Mouse (Mus musculus): Measurements from ENCODE around the gene Prkci.

Prkci gene

DNA sequence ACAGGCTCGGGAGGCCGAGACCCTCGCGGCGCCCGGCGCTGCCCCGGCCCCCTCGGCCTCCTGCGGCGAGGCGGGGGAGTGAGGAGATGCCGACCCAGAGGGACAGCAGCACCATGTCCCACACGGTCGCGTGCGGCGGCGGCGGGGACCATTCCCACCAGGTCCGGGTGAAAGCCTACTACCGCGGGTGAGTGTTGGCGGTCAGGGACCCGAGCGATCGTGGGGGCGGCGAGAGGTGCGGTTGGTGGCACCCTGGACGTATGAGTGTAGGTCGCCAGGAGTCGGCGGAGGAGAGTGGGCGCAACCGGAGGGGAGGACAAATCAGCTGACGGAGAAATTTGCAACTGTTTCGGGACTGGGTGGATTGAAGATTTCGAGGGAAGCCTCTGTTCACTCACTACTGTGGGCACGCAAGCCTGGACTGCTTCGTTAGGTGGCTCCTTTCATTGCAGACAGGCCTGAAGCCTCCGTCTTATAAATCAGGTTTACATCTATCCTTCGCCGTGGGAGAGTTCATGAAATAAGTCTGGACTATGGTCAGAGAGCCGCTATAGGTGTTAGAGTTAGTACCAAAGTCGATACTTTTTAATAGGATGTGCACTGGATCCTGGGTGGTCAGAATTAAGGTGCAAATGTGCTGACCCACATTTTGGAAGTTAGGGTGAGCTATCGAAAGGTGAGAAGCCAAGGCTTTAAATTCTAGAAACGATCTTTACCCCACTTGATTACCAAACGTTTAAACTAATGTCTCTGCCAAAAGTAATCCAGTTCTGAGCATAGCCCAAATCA, 546 bp downstream of the Prkci start:
- DNase-seq: no peak

DNA sequence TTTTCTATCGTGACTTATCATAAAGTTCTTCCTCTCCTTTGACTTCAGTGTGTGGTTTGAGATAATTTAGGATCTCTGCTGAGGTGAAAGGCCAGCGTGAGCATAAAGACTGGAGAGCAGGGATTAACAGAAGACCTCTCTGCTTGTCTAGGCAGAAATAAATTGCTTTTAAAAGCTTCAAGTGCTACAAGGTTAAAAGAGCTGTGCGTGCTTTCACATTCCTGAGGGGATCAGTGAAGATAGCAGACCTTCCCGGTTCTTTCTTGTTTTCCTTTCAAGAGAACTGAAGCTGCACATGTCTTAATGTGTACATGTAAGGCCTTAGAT, 1.1 kb downstream of the Prkci start:
- DNase-seq: no peak

DNA sequence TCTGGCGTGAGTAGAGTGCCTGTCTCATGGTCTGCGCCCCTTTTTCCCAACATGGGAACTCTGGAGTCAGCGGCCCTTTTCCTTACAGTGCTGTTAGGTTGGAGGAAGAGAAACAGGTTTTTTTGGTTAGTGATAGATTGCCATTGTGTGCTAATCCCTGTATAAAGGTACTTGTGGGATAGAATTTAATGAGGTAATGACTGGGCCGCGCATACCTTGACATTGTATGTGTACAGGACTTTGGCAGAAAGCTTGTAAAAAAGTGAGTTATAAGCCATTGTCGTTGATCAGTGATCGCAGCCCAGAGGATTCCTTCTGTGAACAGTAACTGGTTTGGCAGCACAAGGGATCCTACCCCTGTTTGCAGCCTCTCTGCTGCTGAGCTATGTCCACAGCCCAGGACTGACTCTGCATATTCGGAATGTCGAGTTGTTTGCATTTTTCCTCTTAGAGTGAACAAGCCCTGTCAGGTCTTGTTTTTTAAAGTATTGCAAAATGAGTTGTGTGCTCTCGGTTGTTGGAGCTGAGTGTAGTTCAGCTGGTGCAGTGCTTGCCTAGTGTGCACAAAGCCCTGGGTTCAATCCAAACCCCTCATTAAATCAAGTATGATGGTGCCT, 4.0 kb downstream of the Prkci start:
- peak; percentile 46 to 71 for DNase-seq

DNA sequence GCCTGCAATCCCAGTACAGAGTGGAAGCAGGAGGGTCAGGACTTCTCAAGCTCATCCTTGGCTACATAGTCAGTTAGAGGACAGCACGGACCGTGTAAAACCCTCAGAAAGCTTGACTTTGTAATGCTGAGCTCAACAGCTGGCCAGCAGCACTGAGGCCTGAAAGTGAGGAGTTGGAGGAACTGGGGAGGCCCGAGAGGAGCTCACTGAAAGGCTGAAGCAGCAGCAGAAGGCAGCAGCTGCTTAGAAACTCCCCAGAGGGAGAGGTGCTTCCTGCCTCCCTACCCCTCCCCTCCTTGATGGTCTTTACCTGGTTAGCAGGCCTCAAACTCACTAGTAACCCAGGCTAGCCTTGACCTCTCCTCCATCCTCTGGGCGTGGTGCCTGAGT, 4.5 kb downstream of the Prkci start:
- peak; percentile 14 to 36 for DNase-seq

DNA sequence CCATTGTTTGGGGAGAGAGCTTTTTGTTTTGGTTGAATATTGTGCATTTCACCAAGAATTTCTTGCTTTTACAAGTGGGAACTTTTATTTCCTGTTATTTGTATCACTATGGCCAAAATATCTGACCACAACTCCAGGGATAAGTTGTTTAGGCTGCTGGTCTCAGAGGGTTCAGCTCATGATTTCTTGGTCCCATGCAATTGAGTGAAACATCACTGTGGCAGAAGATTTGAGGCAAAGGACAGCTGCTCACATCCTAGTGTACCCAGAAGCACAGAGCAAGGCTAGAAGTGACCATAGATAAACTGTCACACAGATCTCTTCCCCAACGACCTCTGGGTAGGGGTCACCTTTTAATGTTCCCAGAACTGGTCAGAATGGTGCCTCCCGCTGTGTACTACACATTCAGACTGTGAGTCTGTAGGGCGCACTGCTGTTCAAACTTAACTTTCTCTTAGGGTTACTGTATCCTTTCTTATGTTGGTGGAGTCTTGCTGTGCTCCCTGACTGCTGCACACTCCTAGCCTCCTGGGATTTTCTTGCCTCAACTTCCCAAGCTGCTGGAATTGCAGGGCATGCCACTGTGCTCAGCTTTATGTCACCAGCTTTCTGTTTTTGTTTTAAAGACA, 5.6 kb downstream of the Prkci start:
- no peak for DNase-seq

DNA sequence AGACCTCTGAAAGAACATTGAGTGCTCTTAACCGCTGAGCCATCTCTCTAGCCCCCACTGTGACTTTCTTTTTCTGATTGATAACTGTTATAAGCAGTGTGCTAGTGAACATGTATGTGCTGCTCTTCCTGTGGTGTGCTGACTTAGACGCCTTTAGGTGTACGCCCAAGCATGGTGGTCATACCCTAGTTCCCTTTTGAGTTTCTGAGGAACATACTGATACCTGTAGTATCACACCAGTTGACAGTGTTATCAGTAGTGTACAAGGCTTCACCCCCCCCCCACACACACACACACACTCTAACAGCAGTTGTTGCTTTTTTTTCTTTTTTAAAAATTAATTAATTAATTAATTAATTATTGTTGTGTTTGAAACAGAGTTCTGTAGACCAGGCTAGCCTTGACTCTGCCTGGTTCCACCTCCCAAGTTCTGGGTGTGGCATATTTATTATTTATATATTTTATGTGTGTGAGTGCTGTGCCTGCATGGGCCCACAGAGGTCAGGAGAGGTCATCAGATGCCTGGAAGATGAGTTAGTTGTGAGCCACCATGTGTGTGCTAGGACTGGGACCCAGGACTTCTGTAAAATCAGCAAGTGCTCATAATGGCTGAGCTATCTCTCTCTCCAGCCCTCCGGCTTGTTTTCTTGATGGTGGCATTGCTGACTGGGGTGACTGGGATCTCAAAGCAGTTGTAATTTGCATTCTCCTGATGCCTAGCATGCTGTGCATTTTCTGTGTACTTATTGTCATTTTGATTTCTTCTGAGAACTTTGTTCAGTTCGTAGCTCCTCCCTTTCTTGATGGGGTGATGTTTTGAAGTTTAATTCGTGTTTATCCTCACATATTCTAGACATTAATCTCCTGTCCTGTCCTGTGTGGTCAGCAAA, 9.0 kb downstream of the Prkci start:
- no peak for DNase-seq

DNA sequence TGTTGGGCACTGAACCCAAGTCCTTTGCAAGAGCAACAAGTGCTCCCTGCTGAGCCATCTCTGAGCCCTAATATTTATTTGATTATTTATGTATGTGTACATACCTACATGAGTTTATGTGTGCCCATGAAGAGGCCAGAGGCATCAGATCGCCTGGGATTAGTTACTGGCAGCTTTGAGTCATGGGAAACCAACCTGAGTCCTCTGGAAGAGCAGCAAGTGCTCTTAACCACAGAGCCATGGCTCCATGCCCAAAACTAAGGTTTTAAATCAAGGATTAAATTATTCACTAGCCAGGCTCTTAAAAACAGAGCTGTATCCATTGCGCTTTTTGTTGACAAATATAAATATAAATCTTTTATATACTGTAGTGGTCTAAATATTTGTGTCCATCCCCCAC, 18.8 kb downstream of the Prkci start:
- DNase-seq: no peak

DNA sequence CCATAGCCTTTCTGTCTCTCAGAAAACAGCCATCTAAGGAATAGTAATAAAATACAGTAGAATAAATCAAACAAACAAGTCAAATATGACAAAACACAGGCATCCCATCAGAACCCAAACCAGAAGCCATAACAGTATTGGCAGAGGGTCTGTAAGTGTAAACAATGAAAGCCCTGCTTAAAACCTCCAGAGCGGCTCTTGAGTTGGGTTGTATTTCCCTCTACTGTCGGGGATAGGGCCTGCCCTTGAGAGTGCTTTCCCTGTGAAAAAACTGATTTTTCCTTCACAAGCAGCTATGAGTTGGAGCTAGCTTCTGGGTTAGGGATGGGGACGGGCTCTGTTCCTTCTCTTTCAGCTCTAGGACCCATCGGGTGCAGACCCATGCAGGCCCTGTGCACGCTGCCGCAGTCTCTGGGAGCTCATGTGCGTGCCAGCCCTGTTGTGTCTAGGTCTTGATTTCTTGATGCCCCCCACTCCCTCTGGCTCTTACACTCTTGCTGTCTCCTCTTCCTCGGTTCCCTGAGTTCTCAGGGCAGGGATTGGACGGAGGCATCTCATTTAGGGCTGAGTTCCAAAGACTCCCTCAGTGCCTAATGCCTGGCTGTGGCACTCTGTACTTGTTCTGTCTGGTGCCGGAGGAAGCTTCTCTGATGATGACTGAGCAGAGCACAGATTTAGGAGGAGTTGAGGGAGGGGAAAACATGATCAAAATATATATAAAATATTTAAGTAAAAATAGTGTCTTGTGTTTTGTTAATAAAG, 20.3 kb downstream of the Prkci start:
- no peak for DNase-seq

DNA sequence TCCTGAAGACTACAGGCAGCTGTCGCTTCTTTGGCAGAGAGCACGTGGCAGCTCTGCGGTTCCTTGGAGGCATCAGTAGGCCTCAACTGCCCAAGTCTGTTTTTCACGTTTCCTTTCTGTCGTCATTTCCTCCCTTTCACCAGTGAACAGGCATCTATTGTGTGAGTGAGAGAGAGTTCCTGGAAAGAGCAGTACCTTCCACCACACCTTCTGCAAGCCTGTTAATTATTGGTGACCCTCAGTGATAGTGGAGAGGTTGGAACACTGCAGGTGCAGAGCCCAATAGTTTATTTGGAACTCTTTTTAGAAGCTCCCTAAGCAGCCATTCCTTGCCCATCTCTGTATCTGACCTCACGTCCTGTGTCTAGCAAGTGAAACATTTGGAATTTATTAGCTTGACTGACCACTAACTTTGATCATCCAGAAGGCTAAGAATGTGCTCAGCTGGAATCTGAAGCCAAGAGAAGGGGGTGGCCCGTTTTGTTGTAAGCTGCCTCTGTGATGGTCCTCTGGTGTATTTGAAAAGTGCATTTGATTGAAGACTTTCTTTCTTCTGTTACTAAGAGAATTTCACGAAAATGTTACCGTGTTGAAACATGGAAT, 21.1 kb downstream of the Prkci start:
- no peak for DNase-seq

DNA sequence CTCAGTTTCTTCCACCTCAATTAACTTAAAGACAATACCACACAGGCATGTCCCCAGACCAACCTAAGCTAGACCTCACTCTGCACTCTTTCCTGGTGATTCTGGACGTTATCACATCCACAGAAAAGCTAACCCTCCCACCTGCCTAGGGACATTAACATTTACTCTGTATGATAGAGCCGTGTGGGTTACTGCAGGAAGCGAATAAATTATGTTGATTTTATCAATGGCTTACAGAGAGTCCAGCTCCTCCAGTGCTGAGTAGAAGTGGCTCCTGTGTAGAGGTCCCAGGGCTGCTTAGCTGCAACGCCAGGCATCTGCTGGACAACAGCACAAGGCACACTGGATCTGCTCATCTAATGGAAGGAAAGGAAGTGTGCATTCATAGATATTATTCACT, 22.1 kb downstream of the Prkci start:
- DNase-seq: no peak

DNA sequence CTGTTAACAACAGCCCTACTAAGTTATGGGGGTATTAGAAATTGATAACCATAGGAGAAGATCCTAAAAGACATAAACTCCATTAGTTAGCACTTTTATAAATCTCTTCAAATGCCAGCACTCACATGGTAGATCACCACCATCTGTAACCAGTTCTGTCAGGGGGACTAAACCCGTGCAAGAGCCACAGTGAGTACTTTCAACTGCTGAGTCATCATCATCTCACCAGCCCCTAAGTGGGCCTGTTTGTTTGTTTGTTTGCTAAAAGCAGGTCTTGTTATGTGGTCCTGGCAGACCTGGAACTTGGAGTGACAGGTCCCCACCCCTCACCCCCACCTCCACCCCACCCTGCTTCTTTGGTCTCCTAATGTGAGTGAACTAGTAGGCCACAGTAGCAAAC, 23.7 kb downstream of the Prkci start:
- DNase-seq: no peak

DNA sequence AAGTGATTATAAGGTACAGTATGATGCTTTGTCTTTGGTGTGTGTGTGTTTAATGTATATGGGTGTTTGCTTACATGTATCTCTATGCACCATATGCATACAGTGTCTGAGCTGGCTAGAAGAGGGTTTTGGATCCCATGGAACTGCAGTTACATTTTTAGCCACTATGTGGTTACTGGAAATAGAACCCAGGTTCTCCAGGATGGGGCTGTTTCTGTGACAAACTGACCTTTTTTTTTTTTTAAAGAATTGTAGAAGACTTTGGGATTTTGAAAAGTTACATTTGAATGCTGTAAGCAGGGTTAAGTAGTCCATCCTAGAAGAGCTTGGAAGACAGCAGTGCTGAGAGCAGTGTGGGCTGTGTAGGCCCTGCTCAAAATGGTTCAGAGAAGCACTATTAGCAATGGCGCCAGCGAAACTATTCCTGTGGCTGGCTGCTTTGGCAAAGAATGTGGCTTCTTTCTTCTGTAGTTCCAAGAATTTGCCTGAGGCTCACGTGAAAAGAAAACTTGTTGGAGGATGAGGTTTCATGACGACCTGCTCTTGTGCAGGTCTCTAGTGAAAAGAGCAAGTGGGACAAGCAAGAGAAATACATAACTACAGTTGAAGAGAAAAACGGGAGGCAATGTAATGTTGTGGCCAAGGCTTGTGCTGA, 24.4 kb downstream of the Prkci start:
- DNase-seq: no peak

DNA sequence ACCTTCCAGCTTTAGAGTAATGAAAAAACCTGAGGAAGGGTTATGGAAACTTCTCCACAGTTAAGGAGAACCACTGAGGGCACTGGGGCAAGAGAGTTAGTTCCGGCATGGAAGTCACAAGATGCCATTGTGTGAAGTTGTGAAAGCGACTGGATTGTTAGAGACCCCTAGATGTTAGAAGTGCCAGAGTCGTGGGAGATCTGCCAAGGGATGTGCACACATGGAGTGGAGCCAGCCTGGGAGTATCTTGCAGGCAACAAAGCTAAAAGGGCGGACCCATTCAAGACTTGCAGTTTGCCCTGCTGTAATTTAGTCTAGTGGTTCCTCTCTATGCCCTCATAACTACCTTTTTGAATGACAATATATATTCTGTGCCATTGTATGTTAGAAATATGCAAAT, 25.1 kb downstream of the Prkci start:
- DNase-seq: no peak

DNA sequence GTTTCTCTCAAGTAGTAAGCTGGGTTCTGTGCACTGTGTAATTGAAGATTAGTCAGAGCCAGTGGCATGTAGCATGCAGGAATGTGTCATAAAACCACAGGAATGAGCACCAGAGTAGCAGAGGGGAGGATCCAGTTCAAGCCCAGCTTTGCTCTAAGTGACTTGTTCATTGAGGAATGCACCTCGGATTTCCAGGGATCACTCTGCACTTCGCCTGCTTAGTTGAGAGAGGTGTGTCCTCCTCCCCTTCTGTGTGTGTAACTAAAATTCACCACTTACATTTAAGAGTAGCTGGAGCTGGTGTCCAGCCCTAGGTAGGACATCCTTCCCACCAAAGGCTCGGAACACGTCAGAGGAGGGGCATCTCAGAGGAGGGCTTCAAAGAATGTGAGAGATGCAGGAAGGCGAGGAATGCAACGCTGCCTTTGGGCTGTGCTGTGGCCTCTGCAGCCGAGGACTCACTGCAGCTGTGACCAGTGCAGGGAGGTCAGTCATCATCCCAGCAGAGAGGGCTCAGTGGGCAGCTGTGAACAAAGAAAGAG, 27.4 kb downstream of the Prkci start:
- DNase-seq: peak; percentile 54 to 69

DNA sequence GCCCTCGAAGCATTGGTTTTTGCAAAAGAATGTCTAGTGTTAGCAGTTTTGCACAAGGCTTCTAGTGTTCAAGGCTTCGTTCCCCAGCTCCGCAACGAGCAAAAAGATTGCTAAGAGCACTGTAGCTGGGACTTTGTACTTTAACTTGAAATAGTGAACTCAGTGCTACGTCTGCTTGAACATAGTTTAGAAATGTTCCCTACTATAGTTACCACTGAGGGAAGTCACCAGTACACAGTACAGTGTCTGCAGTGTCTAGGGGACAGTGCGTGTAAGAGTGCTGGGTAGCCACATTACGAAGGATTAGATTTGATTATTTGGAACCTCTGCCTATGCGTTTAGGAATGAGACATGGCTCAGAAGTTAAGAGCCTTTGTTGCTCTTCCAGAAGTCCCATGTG, 32.2 kb downstream of the Prkci start:
- DNase-seq: no peak

DNA sequence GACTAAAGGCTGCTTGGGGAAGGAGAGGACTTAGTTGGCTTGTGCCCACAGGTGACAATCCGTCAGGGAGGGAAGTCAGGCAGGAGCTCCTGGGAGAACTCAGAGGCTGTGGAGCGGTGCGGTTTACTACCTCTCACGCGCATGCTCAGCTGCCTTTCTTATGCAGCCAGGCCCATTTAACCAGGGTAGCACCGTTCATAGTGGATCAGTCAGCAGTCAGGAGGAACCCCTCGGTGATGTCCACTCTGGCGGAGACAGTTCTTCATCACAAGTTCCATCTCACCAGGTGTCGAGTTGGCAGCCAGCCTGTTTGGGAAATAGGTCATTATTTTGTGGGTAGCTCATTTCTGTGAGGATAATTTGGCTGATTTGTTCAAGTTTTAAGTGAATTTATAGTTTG, 36.1 kb downstream of the Prkci start:
- no peak for DNase-seq

DNA sequence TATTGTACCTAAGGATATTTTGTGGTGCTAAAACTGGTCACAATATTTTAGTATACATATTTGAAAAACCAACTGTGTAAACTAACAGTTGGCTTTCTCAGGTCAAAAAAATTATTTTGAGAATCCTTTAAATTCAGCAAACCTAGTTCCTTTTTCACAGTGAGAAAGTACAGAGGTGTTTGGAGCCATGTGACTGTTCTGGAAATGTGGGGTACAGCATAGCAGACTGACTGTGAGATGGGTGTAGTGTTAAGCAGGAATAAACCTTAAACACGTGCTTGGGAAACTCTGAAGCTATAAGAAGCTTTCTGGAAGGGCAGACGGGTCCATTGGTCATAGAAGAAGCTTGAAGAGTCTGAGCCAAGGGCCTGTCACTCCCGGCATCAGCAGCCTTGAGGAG, 38.1 kb downstream of the Prkci start:
- no peak for DNase-seq

DNA sequence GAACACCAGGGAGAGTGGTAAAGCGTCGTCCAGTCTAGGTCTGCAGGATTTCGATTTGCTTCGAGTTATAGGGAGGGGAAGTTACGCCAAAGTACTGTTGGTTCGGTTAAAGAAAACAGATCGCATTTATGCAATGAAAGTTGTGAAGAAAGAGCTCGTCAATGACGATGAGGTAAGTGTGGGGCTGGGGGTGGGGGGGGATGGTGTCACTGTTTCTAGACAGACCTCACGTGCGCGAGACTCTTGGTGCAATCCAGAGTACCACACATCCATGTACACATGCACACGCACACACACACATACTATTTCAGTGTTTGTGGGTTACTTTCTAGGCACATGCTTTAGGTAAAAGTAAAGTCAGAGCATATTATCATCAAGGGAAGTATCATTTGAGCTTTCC, 42.3 kb downstream of the Prkci start:
- DNase-seq: no peak

DNA sequence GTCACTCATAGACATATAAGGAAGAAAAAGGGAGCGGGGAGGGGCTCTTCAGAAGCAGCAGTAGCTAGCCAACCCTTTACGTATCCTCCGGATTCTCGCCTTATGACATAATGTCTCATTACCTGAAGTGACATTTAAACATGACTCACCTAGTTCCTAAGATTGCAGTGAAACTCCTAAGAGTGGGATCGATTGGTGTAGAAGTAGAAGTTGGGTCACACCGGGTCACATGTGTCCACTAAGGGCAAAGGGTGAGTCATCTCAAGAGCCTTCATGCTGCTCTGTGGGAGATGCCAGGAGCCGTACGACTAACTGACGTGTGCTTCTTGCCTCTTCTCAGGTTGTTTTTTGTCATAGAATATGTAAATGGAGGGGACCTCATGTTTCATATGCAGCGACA, 43.1 kb downstream of the Prkci start:
- no peak for DNase-seq

DNA sequence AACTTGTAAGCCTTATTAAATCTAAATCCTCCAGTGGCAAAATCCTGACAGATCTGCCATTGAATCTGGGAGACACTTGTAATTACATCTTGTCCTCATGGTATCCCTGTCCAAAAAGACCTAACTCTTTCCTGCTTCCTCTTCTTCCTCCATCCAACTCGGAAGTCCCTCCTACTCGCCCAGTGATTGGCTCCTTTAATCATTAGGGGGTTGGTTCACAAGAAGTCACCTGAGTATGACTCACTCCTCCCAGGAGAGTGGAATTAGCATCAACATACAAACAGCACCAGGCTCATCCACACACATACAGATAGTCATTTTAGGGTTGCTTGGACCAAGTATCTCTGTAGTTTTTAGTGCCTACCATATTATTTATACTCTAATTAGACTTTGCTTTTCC, 47.4 kb downstream of the Prkci start:
- DNase-seq: no peak

DNA sequence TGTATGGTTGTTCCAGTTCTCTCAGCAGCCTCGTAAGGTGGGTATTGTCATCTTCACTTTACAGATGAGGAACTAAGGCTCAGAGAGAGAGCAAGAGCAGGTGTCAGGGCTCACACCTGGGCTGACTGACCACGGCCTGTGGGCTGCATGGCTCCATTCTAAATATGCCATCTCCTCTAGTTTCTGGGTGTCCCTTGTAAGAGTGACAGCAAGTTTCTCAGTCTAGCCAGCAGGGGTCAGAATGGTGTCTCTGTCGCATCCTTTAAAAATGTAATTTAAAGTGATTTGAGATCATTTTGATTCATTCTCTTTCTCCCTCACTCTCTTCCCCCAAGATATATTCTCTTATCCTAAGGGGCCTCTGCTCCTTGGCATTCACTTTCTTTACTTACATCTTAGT, 51.7 kb downstream of the Prkci start:
- DNase-seq: no peak

DNA sequence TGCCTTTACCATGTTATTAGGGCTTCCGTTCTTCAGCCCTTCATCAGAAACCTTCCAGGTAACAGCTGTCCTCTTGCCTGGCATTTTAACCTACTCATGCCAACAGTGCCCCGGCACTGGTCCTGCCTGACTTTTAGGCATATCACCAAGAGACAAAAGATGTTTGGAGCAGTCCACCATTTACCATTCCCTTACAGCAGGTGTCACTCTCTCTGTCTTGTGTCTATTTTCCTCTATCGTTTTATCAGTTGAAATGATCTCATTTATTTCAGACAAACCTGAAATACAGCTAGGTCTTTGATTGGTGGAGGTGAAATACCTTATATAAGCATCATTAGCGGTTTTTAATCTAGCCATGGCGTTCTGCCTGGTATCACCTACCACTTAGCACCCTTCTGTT, 53.5 kb downstream of the Prkci start:
- no peak for DNase-seq
